Mouse (Mus musculus) layer of hippocampus, postnatal 10 days (tissue): Measurements from ENCODE around the gene Ddx3x. TPM values are rescaled to one million over a fixed set of nuclear protein-coding genes. Genes with fewer than 3 reads are reported as not detected.
"Not testable (repeated sequence)": the region's sequence is repeated elsewhere in the genome, so short reads cannot be mapped to it uniquely, and the experiment has no call there.

Experiments used
- DNase-seq, 2 experiments: peaks; one replicate each; pipeline ENCODE4 v3.0.0; 2021; ENCODE audit warnings: low spot score in 2 of 2
- total RNA-seq, 2 experiments: library from RNA; stranded (reverse); gene quantifications; 2 replicates each; pipeline ENCODE4 v1.2.3; 2021

The Ddx3x gene
- total RNA-seq, 2 experiments from 2014 or later, result 181 to 211 TPM

DNA sequence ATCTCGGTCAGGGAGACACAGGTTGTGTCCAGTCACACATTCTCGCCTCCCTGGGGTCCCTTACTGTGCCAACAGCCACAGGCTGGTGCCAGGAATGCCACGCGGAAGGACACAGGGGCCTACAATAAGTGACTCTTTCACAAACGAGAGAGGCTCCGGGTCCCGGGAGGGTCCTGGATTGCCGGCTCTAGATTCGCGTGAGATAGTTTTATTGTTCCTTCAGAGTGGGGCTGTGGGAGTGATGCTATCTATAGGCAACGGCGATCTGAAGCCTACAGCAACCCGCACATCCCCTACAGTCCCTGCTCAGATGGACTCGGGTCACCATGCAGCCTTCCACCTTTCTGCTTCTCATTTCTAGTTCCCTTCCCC is 747 bp upstream of the Ddx3x start:
- peak; percentile 26 to 63 for DNase-seq

DNA sequence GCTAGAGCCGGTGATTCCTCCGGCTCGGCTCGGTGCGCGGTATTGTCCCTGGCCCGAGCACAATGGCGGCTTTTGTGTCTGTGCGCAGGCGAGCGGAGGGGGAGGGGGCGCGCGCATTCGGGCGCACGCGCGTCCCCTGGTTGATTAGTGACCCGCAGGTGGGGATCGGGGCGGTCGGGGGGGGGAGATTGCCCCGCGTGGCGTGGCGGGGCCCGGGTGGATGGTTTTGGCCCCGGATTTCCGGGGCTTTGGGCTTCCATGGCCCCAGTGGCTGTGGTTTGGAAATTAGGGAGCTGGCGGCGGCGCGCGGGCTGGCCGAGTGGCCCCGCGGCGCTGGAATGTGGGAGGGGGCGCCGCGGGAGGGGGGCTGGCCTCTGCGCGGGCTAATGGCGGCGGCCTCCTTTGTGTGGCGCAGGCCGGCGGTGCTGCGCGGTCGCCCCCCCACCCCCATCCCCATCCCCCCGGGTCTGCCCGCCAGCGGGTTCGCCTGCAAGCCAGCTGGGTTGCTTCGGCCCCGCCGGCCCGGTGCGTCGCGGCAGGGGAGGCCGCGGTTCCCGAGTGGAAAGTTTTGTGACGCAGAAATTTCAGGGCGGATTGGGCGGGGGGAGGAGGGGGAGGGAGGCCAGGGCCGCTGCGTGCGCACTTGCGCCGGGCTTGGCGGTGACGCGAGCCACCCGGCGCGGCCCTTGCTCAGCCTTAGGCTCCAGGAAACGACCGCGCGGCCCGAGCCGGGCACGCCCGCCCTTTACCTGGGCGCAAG is 739 bp downstream of the Ddx3x start:
- DNase-seq, result peak; percentile 47 to 85

DNA sequence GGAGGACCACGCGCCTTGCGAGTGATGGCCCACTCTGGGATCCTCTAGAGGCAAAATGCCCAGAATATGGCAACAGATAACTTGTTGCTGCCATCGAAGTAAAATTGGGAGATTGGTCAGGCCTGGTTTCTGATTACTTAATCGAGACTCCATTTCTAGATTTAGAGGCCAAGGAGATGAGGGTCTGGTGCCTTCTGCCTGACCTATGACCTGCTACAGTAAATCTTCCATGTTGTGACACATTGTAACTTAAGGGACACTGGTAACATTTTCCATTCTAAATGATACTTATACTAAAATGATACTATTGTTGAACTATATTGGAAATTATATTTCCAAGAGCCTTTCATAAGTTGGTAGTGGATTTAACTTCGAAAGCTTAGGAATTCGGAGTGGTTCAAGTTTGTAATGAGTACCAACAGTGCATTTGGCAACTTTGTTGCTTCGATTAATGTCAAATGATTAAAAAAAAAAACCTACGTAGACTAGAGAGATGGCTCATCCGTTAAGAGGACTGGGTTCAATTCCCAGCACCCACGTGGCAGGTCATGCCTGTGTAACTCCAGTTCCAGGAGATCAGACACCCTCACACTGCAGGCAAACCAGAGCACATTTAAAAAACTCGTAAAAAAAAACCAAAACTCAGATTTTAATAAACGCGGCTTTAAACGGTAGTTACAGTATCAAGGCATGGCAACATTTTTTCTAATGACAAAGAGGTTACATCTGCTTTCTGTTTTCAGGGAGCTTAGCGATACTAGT is 1.5 kb downstream of the Ddx3x start:
- DNase-seq, result no peak

DNA sequence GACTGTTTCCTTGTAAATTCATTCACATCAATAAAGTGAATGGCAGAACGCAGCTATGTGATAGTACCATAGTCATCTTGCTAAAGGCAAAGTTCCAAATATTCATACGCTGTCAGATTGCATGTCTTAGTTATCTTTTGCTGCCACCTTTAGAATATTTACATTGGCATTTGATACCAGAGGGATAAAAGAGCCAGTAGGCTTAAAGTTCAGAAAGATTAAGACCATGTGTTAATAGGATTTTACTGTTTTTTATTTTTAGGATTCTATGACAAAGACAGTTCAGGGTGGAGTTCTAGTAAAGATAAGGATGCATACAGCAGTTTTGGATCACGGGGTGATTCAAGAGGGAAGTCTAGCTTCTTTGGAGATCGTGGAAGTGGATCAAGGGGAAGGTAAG is 5.0 kb downstream of the Ddx3x start:
- no peak for DNase-seq

DNA sequence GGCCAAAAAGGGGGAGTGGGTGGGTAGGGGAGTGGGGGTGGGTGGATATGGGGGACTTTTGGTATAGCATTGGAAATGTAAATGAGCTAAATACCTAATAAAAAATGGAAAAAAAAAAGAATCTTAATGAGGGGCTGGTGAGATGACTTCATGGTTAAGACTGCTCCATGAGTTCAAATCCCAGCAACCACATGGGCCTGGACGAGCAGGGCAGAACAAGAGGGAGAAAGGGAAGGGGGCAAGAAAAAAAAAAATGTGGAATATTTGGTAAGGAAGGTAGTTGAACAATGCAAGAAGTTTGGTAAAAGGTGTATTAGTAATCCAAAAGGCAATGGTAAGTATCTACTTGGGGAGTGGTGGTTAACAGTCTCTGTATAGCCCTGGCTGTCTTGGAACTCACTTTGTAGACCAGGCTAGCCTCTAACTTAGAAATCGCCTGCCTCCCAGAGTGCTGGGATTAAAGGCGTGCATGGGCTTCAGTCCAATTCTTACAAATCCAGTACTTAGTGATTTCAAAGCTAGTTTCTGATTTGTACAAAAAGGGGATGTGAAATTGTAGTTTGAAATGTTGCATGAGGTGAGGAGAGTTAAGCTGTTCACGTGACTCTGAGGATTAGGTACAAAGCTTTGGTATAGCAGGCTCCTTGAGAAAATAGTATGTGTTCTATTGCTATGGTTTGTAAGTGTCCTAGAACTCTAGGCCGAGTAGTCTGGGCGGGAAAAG is 13.9 kb downstream of the Ddx3x start:
- no peak for DNase-seq

DNA sequence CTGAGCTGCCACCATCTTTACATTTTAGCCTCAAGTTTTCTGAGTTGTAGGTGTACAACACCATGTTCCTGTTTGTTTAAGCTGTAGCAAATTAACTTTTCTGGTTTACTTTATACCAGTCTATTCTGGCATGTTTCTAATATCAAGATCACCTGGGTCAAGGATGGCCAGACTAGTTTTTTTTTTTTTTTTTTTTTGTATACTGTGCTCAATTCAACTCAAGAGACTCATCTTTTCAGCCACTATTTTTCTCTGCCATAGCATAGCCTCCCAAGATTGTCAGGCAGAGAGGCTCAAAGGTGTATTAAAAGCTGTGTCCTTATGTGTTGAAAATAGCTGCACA is 14.4 kb downstream of the Ddx3x start:
- DNase-seq, result no peak

DNA sequence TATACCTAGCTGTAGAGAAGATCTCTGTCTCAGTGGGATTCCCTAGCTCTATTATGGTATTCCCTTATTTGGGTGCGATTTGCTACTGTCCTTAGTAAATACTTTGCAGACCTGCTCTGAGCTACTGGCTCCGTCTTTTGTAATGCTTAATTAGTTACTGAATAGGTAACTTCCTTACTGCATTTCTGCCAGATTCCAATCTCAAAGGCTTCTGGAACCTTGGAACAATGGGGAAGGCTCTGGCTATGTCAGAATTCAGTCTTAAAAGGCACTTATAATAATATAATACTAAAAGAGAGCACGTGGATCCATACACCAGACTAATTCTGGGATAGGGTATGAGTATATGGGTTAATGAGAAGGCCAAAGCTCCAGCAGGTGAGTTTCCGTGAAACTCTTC is 15.5 kb downstream of the Ddx3x start:
- DNase-seq, result not testable (repeated sequence)

DNA sequence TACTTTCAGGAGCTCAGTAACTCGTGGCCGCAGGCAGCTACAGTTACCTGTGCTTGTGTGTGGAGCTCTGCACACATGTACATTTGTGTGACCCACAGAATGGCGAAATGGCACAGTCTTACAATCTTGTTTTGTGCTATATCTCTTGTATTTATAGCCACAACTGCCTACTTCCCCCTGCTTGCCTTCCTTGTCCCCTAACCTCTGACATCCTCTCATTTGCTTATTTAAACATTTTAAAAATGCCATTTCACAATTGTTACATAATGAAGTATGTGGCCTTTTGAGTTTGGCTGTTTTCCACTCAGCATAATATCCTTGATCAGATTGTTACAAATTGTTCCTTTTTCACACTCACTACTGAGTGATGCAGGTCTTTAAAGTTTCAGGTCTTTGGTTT is 25.4 kb downstream of the Ddx3x start:
- DNase-seq, result no peak

DNA sequence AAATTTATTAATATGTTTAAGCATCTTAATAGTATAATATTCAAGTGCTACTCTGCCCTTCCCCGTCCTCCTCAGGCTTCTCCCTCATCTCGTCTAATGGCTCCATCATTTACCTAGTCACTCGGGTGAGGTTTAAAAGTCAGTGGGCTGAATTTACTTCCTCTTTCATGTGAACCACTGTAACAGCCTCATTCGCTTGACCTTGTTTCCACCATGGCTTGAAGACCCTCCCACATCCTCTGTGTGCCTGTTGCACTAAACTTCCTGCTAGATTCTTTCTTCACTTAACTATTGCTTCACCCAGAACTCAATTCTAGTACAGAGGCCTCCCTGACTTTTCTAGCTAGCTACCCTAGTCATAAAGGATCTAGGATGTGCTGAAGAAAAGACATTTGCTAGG is 30.6 kb downstream of the Ddx3x start:
- no peak for DNase-seq

DNA sequence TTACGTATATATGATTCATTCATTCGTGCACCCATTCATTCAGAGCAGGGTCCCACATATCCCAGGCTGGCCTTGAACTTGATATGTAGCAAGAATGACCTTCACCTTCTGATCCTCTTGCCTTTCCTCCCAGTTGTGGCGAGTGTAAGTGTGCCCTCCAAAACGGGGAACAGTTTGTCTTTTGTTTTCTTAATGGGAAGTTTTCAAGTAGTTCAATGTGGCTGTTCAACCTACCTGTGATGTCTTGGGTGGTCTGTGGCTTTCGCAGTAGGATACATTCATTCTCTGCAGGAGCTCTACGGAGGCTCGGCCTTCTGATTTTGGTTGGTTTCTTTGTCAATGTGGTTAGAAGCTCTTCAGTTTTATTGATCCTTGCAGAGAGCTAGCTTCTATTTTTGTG is 48.8 kb downstream of the Ddx3x start:
- DNase-seq, result no peak

Other genes with a start within 250 kb of the Ddx3x start
- 100 to 1,000 TPM; 239 to 262 TPM for gene Usp9x, start 209.5 kb upstream of the Ddx3x start, total RNA-seq
- gene Nyx, start 185.1 kb downstream of the Ddx3x start, total RNA-seq, result under 1 TPM; 0.55 to 0.74 TPM